Mouse (Mus musculus): ENCODE results near the gene Lrba. TPM values are rescaled to one million over a fixed set of nuclear protein-coding genes. Genes with fewer than 3 reads are reported as not detected.

The Lrba gene
- 24.7 TPM for polyA plus RNA-seq (2017; shearing (Covaris generic))

GRCm38 (mm10) chr3:86224564-86225421 lies at the start of gene Lrba:
TSS of gene Lrba (plus strand) at chr3:86224680.

GRCm38 (mm10) chr3:86548091-86549015 lies 323.9 kb downstream of the Lrba start, which contains the start of gene Mab21l2:
TSS of gene Mab21l2 (minus strand) at chr3:86548629.

Other genes starting within 250 kb of the Lrba start
- not detected for gene Prss48, start 222.2 kb upstream of the Lrba start, polyA plus RNA-seq (2017; shearing (Covaris generic))
- 2,350 TPM for gene Rps3a1, start 82.0 kb upstream of the Lrba start, polyA plus RNA-seq (2017; shearing (Covaris generic))